Mouse (Mus musculus) monocyte, adult 59 days (primary cell): Measurements from ENCODE around the gene Ttc37. TPM values are rescaled to one million over a fixed set of nuclear protein-coding genes. Genes with fewer than 3 reads are reported as not detected.

Experiments used
- total RNA-seq, 2 experiments: library from RNA; stranded (reverse); gene quantifications; one replicate each; pipeline ENCODE4 v1.2.4; 2023

The Ttc37 gene
- 10 to 100 TPM; 15.4 to 16.8 TPM for total RNA-seq

GRCm38 (mm10) chr13:76098493-76099303 lies at the start of gene Ttc37, which contains the start of gene Arsk:
Gene Ttc37, plus strand, starts transcription at chr13:76098734.
Gene Arsk, minus strand, starts transcription at chr13:76098660.

GRCm38 (mm10) chr13:76056896-76057266 lies 41.7 kb upstream of the Ttc37 start, which contains the start of gene Gpr150:
Gene Gpr150, minus strand, starts transcription at chr13:76056996.

Other genes with a start within 250 kb of the Ttc37 start
- gene Rhobtb3, start 154.8 kb upstream of the Ttc37 start, total RNA-seq = under 1 TPM; 0.10 to 0.21 TPM
- gene Spata9, start 131.6 kb upstream of the Ttc37 start, total RNA-seq = not detected
- gene Rfesd, start 80.0 kb upstream of the Ttc37 start, total RNA-seq = 10 to 100 TPM in 1 of 2 experiments, 1 to 10 TPM in 1; 5.9 to 10.2 TPM
- gene Gpr150, start 41.7 kb upstream of the Ttc37 start, total RNA-seq = not detected
- gene Arsk, start 74 bp upstream of the Ttc37 start, total RNA-seq = 10 to 100 TPM; 15.2 to 16.8 TPM
- not detected for gene Fam81b, start 206.3 kb downstream of the Ttc37 start, total RNA-seq